Mouse (Mus musculus) thymus, postnatal 25 days (tissue): ENCODE measurements around the gene Pmis2.
A peak's percentile ranks its signal among the peaks of the same experiment; 100 is the strongest.

Source experiments
- DNase-seq: peaks from one replicate; pipeline ENCODE4 v3.0.0; 2022

Gene Pmis2

GRCm38 (mm10) chr7:30671480-30671879 lies at the start of gene Pmis2:
TSS of gene Pmis2 (minus strand) at chr7:30671605.
- no peak for DNase-seq

- DNase-seq: no peak
Observed at GRCm38 (mm10) chr7:30719669-30720068, 48.3 kb upstream of the Pmis2 start.

GRCm38 (mm10) chr7:30717716-30718046 lies 46.3 kb upstream of the Pmis2 start:
- DNase-seq: no peak

- DNase-seq: peak; percentile 61
Observed at GRCm38 (mm10) chr7:30717006-30717715, 45.8 kb upstream of the Pmis2 start.

- DNase-seq: no peak
Observed at GRCm38 (mm10) chr7:30711942-30712341, 40.5 kb upstream of the Pmis2 start, which contains the start of gene Atp4a. TSS of gene Atp4a (plus strand) at chr7:30712209.

GRCm38 (mm10) chr7:30707441-30707840 lies 36.0 kb upstream of the Pmis2 start:
- DNase-seq: no peak

- DNase-seq: no peak
Observed at GRCm38 (mm10) chr7:30706214-30706882, 34.9 kb upstream of the Pmis2 start.

GRCm38 (mm10) chr7:30698589-30698988 lies 27.2 kb upstream of the Pmis2 start, which contains the start of gene 2200002J24Rik:
TSS of gene 2200002J24Rik (plus strand) at chr7:30698926.
- DNase-seq: no peak

GRCm38 (mm10) chr7:30698101-30698500 lies 26.7 kb upstream of the Pmis2 start:
- no peak for DNase-seq

- no peak for DNase-seq
Observed at GRCm38 (mm10) chr7:30688325-30688724, 16.9 kb upstream of the Pmis2 start.

- DNase-seq: no peak
Observed at GRCm38 (mm10) chr7:30683425-30683824, 12.0 kb upstream of the Pmis2 start.

- no peak for DNase-seq
Observed at GRCm38 (mm10) chr7:30681897-30682296, 10.5 kb upstream of the Pmis2 start.

GRCm38 (mm10) chr7:30678263-30678975 lies 7.0 kb upstream of the Pmis2 start:
- no peak for DNase-seq

GRCm38 (mm10) chr7:30669229-30669628 lies 2.2 kb downstream of the Pmis2 start:
- peak; percentile 12 for DNase-seq

GRCm38 (mm10) chr7:30665321-30665720 lies 6.1 kb downstream of the Pmis2 start:
- DNase-seq: peak; percentile 5

GRCm38 (mm10) chr7:30664529-30665200 lies 6.7 kb downstream of the Pmis2 start, which contains the start of gene Haus5:
TSS of gene Haus5 (minus strand) at chr7:30664994.
- peak; percentile 92 for DNase-seq

- peak; percentile 98 for DNase-seq
Observed at GRCm38 (mm10) chr7:30649591-30650540, 21.5 kb downstream of the Pmis2 start, which contains the start of gene Rbm42. TSS of gene Rbm42 (minus strand) at chr7:30650317.

GRCm38 (mm10) chr7:30639083-30639482 lies 32.3 kb downstream of the Pmis2 start:
- no peak for DNase-seq

- no peak for DNase-seq
Observed at GRCm38 (mm10) chr7:30636395-30636794, 35.0 kb downstream of the Pmis2 start.

GRCm38 (mm10) chr7:30635752-30636151 lies 35.7 kb downstream of the Pmis2 start, which contains the start of gene Etv2:
TSS of gene Etv2 (minus strand) at chr7:30635852.
- no peak for DNase-seq

- DNase-seq: peak; percentile 63
Observed at GRCm38 (mm10) chr7:30634621-30635020, 36.8 kb downstream of the Pmis2 start.
